Mouse (Mus musculus) common myeloid progenitor, adult 5-6 weeks (primary cell): ENCODE data around the gene Itgal. TPM values are rescaled to one million over a fixed set of nuclear protein-coding genes. Genes with fewer than 3 reads are reported as not detected.

ENCODE experiments used
- ATAC-seq: replicated peaks from 2 replicates; pipeline ENCODE4 v1.8.0; 2016; ENCODE audit warnings: low read depth, mild to moderate bottlenecking, moderate TSS enrichment, inconsistent platforms; ENCODE audit not compliant: poor library complexity, severe bottlenecking
- total RNA-seq: library from RNA; stranded (forward); fragments of 200-1000, 187-1606 nt; gene quantifications from 2 replicates; pipeline ENCODE4 v1.2.3, GENCODE M21; 2017

The Itgal gene
- total RNA-seq, 1 experiment from 2014 or later: 31.6 TPM

DNA sequence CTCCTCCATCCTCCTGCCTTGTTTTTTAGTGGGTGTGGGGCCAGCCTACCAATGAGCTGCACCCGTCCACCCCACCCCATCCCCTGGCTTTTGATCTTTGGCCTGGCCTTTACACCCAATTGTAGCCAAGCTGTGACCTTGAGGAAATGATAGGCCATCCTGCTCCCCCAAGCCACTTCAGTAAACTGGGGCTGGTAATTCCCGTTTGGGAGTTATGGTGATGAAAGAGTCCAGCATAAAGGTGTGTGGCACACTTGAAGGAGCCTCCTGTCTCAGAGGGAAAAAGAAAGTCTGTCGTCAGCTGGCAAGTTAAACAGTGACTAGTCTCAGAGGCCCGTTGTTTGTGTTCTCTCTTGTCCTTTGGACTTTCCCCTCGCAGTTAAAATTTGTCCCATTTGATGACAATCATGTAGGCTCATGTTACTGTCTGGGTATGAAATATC, 19.5 kb upstream of the Itgal start:
- ATAC-seq: no peak

DNA sequence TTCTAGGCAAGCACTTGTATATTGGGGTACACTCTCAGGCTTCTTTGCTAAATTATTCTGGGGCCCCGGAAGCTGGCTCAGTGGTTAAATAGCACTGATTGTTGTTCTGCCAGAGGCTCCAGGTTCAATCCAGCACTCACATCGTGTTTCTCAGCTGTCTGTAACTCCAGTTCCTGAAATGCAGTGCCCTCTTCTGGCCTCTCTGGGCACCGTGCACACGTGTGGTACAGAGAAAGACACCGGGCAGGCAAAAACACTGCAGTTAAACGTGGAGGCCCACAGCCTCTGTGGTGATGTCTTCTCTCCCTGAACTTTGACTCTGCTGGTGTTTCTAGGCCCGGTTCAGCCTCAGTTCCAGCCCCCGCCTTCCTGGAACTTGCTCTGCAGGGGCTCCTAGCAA, 17.7 kb upstream of the Itgal start:
- peak; percentile 45 for ATAC-seq

DNA sequence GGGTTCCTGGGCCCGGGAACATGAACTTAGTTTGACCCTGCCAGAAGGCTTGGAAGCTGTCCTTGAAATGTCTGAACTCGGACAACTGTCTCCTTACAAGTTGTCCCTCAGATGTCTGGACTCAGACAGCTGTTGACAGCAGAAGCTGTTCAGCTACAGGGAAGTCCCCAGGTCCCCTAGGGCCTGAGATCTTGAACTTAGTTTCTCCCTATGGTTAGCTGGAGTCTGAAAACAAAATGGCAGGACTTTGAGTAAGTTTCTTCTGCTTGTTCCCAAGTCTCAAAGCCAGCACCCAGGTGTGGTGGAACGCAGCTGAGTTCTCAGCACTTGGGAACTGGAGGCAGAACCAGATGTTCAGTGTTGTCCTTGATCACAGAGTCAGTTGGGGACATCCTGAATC, 16.0 kb upstream of the Itgal start:
- ATAC-seq: no peak

DNA sequence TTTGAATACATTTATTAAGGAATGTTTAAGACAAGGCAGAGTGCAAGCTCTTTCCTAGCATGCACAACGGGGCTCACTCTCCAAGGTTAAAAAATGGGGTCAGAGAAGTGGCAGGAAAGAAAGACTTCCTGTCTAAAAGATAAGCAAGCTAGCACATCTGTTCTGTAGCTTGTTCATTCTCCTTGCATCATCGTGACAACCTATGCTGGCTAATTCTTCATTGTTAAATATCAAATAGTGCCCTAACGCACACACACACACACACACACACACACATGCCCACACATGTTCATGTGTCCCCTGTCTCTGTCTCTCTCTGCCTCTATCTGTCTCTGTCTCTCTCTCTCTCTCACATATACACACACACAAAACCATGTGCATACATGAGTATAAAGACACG, 14.9 kb upstream of the Itgal start:
- peak; percentile 61 for ATAC-seq

DNA sequence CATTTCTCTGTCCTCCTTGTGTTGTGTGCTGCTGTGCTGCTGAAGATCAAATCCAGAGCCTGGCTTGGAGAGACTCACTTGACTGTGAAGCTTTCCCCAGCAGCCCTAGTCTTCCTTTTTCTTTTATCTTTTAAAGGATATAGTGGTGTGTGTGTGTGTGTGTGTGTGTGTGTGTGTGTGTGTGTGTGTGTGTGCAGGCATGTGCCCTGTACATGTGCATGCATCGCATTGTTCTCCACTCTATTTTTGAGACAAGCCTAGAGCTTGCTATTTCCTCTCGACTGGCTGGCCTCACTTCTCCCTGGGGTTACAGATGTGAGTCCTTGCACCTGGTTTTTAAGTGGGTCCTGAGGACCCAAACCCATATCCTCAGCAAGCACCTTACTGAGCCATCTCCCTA, 13.9 kb upstream of the Itgal start:
- ATAC-seq: no peak

DNA sequence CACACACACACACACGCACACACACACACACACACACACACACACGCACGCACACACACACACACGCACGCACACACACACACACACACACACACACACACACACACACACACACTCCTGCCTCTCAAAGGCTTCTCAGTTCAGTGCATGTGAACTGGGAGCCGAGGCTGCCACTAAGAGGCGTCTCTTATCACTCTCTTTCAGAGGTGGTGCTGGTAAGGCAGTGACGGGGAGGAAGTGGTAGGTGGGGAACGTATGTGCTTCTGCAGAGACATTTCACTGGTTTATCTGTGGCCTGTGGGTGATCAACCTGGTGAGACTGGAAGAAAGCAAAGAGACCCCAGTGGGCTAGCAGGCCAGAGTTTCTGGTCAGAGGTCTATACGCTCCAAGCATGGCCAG, 10.9 kb upstream of the Itgal start:
- peak; percentile 79 for ATAC-seq

DNA sequence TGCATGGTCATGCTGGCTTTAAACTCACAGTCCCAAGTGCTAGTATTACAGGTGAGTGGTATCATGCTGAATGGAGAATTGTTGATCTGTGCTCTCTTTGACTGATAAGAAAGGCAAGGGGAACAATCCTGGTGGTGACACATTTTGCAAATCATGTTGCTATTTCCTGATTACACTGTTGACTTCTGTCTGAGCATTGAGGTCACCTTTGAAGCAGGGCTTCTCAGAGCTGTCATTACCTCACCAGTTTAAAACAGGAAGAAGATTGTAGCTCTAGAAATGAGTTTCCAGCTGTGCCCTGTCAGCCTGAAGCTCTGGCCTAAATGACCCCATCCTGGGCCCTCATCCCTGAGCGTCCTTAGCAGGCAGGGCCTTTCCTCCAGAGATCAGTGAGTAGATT, 8.1 kb upstream of the Itgal start:
- ATAC-seq: peak; percentile 19; the same call in 1 of the 2 replicates

DNA sequence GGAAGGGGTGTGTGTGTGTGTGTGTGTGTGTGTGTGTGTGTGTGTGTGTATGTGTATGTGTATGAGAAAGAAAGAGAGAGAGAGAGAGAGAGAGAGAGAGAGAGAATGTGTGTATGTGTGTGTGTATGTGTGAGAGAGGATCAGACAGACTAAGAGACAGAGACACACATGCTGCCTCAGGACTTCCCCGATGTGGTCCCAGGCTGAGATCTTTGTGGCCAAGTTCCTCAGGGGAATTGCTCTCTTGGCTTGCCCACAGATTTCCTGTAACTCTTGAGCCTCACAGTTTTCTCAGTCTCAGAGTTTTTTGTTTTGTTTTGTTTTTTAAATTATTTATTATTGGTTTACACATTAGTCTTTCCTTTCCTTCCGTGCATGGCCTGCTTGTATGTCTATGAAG, 6.8 kb upstream of the Itgal start:
- ATAC-seq: 0 out of 2 replicates have a peak, but pooled peaks have one; percentile 43

DNA sequence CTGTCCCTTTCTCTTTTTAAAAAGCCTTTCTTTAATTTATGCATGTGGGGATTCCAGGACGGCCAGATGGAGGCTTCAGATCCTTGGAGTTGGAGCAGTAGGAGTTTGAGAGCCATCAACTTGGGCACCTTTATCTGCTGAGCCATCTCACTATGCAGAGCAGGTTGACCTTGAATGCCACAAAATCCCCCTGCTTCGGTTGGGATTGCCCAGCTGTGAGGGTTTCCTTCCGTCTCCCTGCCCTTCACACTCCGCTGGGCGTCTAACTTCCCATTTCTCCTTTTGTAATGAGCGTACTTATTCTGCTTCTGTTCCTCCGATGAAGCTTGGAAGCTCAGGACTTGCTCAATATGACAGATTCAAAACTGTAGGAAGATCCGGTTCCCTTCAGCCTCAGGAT, 5.9 kb upstream of the Itgal start:
- ATAC-seq: peak; percentile 56

DNA sequence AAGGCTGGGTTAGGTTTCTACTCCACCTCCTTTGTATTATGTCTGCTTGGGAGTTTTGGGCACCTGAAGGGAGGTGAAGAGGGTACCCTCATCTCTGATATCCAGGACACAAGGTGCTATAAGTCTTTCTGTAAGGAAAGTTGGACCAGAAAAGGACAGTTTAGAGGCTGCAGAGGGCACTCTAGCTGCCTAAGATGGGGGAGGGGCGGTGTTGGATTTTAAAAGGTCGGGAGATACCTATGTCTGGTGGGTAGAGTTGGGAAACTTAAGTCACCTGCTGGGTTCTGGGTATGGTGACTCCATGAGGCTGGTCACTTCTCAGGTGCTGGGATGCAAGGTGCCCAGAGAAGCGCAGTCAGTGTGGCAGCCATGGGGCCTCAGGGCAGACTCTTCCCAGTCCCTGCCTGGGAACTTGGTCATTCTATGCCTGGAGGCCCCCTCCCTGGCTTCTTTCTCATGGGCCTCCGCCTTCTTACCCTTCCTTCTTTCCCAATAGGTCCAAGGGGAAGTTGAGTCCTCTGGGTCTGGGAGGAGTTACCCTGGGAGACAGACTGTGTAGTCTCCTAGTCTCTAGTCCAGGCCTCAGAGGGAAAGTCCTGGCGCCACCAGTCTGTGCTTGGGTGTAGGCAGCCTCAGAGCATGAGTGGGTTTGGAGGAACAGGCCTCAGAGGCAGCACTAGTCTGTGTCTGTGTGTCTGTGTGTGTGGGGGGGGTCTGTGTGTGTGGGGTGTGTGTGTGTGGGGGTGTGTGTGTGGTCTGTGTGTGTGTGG, 911 bp downstream of the Itgal start:
- ATAC-seq: peak; percentile 21; the same call in 1 of the 2 replicates

DNA sequence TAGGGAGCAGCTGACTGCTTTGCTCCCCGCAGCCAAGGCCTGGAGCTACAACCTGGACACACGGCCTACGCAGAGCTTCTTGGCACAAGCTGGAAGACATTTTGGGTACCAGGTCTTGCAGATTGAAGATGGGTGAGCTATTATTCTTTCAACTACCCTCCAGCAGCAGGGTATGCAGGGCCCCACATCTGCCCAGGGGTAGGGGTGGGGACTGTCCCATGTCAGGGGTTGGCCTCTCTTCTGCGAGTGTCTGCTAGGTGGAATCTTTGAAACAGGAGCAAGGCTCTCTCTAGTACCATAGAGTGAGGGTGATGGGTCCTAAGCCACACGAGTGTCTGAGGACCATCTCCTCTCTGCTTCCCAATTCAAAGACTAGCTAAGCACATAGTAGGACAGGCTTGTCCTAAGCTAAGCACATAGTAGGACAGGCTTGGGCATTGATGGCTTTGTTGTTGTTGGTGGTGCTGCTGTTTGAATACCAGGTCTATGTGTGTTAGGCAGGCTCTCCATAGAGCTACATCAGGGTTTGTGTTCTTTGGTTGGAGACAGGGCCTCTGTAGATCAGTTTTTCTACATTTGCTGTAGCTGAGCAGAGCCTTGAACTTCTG, 1.6 kb downstream of the Itgal start:
- no peak for ATAC-seq

DNA sequence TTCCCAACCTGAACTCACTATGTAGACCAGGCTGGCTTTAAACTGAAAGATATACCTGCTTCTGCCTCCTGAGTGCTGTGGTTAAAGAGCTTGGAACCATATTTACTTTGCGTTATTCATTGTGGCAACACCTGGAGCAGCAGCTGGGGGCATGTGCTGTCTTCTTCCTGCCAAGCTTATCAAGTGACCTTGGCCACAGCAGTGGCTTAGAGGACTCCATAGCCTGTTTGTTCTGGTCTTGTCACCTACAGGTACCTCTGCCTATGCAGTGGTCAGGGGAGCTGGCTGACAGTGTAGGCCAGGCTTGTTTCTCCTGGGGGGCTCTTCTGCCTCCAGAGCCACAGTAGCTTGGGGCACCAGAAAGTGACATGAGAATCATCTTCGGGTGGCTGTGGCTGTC, 12.4 kb downstream of the Itgal start:
- no peak for ATAC-seq

DNA sequence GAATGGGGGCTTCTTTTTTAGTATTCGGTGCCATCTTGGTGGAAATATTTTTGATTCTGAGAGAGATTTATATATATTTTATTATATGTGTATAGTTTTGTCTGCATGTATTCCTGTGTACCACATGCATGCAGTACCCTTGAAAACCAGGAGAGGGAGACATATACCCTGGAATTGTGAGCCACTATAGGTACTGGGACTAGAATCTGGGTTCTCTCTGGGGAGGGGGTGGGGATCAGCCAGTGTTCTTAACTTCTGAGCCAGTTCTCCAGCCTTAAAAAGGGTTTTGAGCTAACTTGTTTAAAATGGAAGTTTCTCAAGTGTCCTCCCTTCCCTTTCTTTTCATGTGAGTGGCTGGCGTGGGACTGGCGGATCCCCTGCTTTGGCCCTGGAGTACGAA, 12.8 kb downstream of the Itgal start:
- ATAC-seq: peak; percentile 85

DNA sequence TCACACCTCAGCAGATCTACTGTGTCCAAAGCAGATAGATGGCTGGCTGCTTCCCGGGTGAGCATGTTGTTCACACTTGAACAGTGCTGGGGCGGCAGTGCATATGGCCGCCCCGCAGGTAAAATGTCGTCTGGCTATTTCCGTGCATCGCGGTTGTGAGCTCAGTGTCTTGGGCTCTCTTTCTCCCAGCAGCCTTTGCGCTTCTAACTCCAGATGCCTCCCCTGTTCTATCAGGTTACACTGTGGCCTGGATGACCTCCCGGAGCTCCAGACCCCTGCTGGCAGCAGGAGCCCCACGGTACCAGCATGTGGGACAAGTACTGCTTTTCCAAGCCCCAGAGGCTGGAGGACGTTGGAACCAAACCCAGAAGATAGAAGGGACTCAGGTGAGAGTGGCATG, 13.9 kb downstream of the Itgal start:
- ATAC-seq: no peak

DNA sequence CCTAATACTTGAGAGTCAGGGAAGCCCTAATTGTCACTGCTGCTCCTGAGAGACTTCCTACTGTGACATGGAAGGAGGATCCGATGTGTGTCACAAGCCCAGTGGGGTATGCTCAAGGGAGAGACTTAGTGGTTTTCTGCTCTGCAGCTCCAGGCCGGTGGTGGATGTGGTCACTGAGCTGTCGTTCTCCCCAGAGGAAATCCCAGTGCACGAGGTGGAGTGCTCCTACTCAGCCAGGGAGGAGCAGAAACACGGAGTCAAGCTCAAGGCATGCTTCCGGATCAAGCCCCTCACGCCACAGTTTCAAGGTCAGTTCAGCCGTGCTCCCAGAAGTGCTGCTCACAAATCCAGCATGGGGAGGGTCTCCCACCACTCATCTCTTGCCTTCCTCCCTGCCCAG, 17.9 kb downstream of the Itgal start:
- peak; percentile 47; the same call in 1 of the 2 replicates for ATAC-seq

DNA sequence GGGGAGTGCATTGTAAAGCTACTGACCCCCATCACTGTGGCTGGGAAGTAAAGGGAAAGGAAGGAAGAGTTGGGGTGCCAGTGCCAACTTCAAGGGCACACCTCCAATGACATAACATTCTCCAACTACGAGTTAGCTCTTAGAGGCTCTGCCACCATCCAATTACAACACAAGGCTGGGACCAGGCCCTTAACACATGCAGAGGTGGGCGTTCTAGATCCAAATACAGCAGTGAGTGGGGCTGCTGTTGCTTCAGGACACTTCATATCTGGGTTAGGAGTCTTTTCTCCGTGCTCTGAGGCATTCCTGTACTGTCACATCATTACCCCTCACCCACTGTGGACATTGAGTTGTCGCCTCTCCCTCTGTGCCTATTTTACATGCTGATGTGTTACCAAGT, 25.0 kb downstream of the Itgal start:
- ATAC-seq: no peak

DNA sequence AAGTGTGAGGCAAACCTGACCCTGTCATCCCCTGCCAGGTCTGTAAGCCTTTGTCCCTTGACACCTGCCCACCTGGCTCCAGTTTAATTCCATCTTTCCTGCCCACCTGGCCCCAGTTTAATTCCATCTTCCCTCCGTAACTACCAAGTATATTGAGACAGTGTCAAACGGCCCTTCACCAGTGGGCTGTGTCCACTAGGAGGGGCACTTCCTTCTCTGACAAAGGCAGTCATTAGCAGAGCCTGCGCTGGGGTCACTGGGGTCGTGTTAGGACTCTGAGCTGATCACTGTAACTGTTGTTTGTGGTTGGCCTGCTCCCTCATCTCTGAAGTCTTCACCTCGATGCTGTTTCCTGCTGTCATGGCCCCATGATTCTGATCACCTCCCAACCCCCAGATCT, 26.0 kb downstream of the Itgal start:
- peak; percentile 60; the same call in 1 of the 2 replicates for ATAC-seq

DNA sequence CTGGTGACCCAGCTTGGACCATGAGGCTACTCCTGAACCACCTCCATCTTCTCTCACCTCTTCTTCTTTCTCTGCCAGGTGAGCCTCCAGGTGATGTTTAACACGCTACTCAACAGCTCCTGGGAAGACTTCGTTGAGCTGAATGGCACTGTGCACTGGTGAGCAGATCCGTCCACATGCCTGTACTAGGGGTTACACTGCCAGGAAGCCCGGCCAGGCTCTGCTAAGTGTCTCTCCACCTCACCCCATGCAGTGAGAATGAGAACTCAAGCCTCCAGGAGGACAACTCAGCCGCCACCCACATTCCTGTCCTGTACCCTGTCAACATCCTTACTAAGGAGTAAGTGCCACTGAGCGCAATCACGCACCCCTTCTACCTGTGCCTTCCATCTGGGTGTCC, 28.9 kb downstream of the Itgal start:
- no peak for ATAC-seq

DNA sequence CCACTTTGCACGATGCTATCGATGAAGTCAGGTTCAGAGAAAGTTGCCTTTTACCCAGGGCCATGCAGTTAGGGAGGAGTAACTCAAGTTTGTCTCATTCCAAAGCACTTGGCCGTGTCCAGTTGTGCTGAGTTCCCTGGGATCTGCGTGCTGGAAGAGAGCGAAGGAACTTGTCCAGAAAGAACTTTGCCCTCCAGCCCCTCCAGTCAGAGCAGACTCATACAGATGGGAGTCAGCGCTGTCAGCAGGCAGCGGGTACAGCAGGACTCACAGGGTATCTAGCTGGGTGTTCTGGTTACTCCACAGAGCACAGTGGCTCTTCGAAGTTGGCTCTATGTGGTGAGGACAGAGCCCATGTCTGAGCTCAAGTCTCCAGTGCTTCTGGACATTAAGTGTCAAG, 29.5 kb downstream of the Itgal start:
- ATAC-seq: no peak

DNA sequence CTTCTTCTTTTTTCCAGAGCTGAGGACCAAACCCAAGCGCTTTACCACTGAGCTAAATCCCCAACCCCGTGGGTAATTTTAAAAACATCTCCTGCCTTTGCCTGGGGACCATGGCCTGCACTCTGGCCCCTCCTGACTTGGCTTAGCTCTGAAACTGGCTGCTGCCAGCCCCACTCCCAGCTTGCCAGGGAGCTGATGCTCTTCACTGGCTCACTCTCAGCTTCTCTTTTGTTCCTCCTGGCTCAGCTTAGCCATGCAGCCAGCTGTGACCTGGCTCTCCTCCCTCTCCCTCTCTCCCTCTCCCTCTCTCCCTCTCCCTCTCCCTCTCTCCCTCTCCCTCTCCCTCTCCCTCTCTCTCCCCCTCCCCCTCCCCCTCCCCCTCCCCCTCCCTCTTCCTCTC, 30.6 kb downstream of the Itgal start:
- ATAC-seq: no peak

DNA sequence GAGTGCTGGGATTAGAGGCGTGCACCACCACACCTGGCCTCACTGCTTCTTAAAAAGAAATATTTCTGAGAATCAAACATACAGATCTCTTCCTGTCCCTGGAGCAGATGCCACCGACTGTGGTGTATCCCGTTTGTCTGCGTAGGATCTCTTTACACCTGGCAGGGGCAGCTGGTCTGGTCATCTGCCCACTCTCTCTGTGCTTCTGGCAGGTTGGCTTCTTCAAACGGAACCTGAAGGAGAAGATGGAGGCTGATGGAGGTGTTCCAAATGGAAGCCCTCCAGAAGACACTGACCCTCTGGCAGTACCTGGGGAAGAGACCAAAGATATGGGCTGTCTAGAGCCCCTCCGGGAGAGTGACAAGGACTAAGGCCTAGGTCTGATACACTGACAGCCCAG, 37.2 kb downstream of the Itgal start:
- ATAC-seq: no peak

DNA sequence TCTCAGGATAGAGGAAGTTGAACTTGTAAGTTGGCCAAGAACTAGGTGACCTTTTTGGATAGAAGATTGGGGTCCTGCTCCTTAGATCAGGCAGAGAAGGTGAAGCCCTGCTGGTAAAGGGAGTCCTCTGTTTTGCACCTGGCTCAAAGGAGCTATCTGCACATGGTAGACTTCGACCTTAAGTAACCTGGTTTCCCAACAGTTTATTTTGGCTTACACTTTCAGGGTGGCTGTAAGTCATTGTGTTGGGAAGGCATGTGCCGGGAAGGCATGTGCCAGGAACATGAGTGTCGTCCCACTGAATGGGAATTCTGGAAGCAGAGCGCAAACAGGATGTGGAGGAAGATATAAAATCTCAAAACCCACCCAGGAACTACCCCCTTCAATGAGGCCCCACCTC, 39.5 kb downstream of the Itgal start:
- no peak for ATAC-seq
